Mouse (Mus musculus): Measurements from ENCODE around the gene Sap30bp. TPM values are rescaled to one million over a fixed set of nuclear protein-coding genes. Genes with fewer than 3 reads are reported as not detected.

The Sap30bp gene
- total and polyA plus RNA-seq, 2 experiments from 2014 or later = 17.9 to 19.0 TPM

DNA sequence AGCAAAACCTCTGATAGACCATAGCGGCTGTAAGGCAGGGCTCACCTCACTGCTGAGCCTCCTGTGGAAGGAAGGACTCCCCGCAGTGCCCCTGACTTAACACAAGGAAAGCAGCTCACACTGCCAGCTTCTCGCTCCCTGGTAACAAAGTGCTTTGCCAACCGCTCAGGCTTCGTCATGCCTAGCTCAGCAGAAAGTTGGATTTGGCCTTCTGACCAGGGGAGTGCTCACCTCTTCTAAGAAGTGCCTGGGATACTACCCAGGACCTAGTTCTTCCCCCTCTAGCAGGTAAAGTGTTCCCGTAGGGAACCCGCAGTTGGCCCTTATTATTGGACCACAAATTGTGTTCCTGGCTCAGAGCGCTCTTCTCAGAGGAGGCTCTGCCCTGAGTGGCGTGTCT, 25.9 kb downstream of the Sap30bp start:
- 94% methylated on average over 9 of the region's 9 CpGs for WGBS
- Histone ChIP-seq H3K4me3 (ENCODE audit: low read depth, low read length) (no peak overlapping the region), H3K9ac (replicated peaks; ENCODE audit: low read depth, low read length) (no peak overlapping the region), H3K4me2 (ENCODE audit: low read depth, low read length) (no peak overlapping the region), H3K36me3 (replicated peaks; ENCODE audit: control insufficient read depth, insufficient read depth, low read length) (peaks cover 65% of the 10 kb centered on the region), H3K27ac (ENCODE audit: low read depth) (no peak overlapping the region), H3K9me3 (replicated peaks; ENCODE audit: control insufficient read depth, low read length) (no peaks in the 10 kb centered on the region), H3K27me3 (ENCODE audit: control insufficient read depth, insufficient read depth, low read length) (no peaks in the 10 kb centered on the region), H3K4me1 (ENCODE audit: control insufficient read depth, insufficient read depth) (no peaks in the 10 kb centered on the region)
- no peak for TF ChIP-seq CTCF (IDR thresholded peaks at IDR 0.05; ENCODE audit: low read depth)
- no peak for TF ChIP-seq EP300 (IDR thresholded peaks at IDR 0.05; ENCODE audit: low read depth)
- DNase-seq (ENCODE audit: low spot score) (no peak), ATAC-seq (ENCODE audit: insufficient read depth, low read depth) (no peak)

DNA sequence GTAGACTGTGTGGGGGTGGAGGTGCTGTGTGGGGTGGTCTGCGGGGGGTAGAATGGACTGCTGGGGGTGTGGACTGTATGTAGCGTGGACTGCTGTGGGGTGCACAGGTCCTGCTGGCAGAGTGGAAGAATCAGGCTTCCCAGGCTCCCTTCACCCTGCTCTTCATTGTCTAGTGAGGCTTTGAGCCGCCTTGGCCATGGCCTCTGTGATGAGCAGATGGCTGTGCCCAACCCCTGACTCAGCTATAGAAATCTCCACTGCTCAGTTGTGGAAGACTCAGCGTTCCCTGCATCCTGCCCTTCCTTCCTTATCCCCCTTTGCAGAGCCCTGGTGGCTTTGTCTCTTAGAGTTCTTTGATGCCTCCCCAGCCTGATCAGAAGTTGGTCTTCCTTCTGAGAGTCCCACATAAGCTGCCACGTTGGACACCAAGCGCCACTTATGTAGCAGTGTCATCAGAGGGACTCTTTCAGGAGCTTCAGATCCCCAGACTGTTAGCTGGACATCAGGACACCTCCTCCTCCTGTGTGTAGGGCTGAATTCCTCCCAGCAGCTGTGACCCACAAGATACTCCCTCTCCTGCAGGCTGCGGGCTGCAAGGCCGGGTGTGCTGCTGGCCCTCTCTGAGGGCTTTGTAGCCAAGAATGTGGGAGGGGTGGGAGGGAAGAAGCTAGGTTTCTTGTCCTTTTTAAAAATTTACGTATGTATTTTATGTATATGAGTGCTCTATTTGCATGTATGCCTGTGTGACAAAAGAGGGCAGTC, 29.8 kb downstream of the Sap30bp start:
- 87% methylated on average over 9 of the region's 9 CpGs for whole genome bisulfite sequencing
- ATAC-seq (ENCODE audit: insufficient read depth, low read depth) = no peak
- TF ChIP-seq EP300 (IDR thresholded peaks at IDR 0.05; ENCODE audit: low read depth) (no peak), CTCF (IDR thresholded peaks at IDR 0.05; ENCODE audit: low read depth) (no peak)

DNA sequence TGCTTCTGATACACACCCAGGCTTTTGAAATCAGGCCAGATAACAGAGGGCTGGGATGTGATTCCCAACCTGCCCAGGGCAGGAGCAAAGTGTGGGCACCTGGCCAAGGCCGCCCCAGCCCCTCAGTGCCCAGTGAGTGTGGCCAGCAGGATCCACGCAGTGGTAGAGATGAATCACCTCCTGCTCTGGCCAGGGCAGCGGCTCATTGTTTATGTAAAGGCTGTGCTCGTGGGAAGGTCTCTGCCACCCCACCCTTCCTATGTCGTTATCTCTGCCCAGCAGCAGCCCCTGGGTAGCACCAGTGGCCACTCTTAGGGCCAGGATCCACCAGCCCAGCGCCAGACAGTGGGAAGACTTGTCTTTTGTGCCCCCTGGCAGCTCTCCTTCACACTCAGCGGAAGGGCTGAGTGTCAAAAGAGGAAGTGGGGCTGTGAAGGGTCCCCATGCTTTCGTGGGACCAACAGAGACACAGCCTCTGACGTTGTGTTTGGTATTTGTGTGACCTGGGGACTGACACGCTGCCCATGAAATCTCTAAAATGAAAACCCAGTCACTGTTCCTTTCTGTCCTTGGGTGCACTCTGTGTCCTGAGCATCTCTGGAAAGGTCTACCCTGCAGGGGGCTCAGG, 32.0 kb downstream of the Sap30bp start:
- H3K4me1 ChIP-seq (ENCODE audit: control insufficient read depth, insufficient read depth) = no peaks in the 10 kb centered on the region

More for the DNA sequence above, 29.8 kb downstream of the Sap30bp start:
- Histone ChIP-seq H3K27me3 (ENCODE audit: control insufficient read depth, insufficient read depth, low read length) (no peaks in the 10 kb centered on the region), H3K9ac (replicated peaks; ENCODE audit: low read depth, low read length) (no peak overlapping the region), H3K4me3 (ENCODE audit: low read depth, low read length) (no peak overlapping the region), H3K9me3 (replicated peaks; ENCODE audit: control insufficient read depth, low read length) (no peaks in the 10 kb centered on the region), H3K4me2 (ENCODE audit: low read depth, low read length) (no peak overlapping the region), H3K27ac (ENCODE audit: low read depth) (no peak overlapping the region), H3K36me3 (replicated peaks; ENCODE audit: control insufficient read depth, insufficient read depth, low read length) (peaks cover 69% of the 10 kb centered on the region), H3K4me1 (ENCODE audit: control insufficient read depth, insufficient read depth) (no peaks in the 10 kb centered on the region)
- no peak for DNase-seq (ENCODE audit: low spot score)

DNA sequence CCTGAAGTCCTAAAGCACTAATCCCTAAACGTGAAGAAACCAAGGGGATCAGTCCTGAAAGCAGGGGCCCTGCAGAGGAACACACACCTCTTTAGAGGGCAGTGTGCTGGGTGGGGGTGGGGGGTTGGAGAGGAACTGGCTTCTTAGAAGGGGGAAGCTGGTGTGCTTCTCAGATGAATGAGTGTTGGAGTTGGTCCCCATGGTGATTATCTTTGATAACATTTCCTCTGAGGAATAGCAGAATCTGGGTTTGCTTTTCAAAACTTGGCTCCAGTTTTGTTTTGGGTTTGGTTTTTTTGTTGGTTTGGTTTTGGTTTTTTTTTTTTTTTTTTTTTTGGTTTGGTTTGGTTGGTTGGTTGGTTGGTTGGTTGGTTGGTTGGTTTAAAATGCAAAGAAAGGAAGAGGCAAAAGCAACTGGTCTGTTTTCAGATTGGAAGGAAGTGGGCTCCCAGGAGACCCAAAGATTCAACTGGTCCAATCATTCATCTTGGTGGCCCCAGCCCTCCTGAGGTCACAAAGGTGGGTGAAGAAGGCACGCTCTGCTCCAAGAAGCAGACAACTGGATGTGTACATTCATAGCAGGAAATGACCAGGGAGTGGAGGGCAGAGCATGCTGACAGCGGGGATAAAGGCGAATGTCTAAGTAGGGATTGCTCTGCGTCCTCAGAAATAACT, 35.8 kb downstream of the Sap30bp start:
- Histone ChIP-seq H3K4me1 (ENCODE audit: control insufficient read depth, insufficient read depth) (no peaks in the 10 kb centered on the region), H3K4me2 (ENCODE audit: low read depth, low read length) (no peak overlapping the region), H3K36me3 (replicated peaks; ENCODE audit: control insufficient read depth, insufficient read depth, low read length) (peaks cover 24% of the 10 kb centered on the region), H3K4me3 (ENCODE audit: low read depth, low read length) (no peak overlapping the region), H3K9ac (replicated peaks; ENCODE audit: low read depth, low read length) (no peak overlapping the region), H3K27me3 (ENCODE audit: control insufficient read depth, insufficient read depth, low read length) (peaks cover 3% of the 10 kb centered on the region), H3K9me3 (replicated peaks; ENCODE audit: control insufficient read depth, low read length) (no peaks in the 10 kb centered on the region), H3K27ac (ENCODE audit: low read depth) (no peak overlapping the region)
- ATAC-seq (ENCODE audit: insufficient read depth, low read depth) (no peak), DNase-seq (ENCODE audit: low spot score) (no peak)
- TF ChIP-seq EP300 (IDR thresholded peaks at IDR 0.05; ENCODE audit: low read depth) (no peak), CTCF (IDR thresholded peaks at IDR 0.05; ENCODE audit: low read depth) (no peak)
- WGBS = 38% methylated on average over 5 of the region's 5 CpGs

More for the DNA sequence above, 32.0 kb downstream of the Sap30bp start:
- H3K27me3 ChIP-seq (ENCODE audit: control insufficient read depth, insufficient read depth, low read length) = no peaks in the 10 kb centered on the region
- 59% methylated on average over 10 of the region's 10 CpGs for WGBS
- ATAC-seq (ENCODE audit: insufficient read depth, low read depth) (peak; percentile 68), DNase-seq (ENCODE audit: low spot score) (no peak)
- no peaks in the 10 kb centered on the region for H3K9me3 ChIP-seq (replicated peaks; ENCODE audit: control insufficient read depth, low read length)
- no peak overlapping the region for H3K4me2 ChIP-seq (ENCODE audit: low read depth, low read length)
- H3K4me3 ChIP-seq (ENCODE audit: low read depth, low read length) = no peak overlapping the region
- peaks cover 57% of the 10 kb centered on the region for H3K36me3 ChIP-seq (replicated peaks; ENCODE audit: control insufficient read depth, insufficient read depth, low read length)
- TF ChIP-seq EP300 (IDR thresholded peaks at IDR 0.05; ENCODE audit: low read depth) (no peak), CTCF (IDR thresholded peaks at IDR 0.05; ENCODE audit: low read depth) (no peak)
- H3K9ac ChIP-seq (replicated peaks; ENCODE audit: low read depth, low read length) = no peak overlapping the region
- peak overlapping the region; percentile 55 for H3K27ac ChIP-seq (ENCODE audit: low read depth)

DNA sequence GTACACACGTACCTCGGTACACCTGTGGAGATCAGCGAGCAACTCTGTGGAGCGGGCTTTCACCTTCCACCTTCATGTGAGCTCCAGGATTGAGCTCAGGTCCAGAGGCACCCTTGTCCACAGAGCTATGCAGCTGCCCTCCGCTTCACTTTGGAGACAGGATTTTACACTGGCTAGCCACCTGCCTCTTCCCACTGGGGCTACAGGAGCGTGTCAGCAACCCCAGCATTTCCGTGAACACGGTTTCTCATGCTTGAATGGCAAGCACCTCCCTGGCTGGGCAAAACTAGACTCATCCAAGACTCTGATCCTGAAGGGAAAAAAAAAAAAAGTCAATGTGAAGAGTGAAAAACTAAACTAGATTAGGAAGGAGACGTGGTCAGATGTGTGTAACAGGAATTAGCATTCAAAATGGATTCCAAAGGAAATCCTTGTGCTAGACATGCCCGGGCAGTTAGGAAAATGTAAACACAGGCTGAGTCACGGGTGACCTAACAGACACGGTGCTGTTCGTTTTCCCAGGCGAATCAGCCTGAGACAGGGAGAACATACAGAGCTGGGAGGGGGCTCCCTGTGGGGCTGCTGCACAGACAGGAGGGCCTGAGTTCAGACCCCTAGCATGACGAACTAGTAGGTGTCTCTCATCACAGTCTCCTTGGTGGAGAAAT, 37.1 kb downstream of the Sap30bp start:
- WGBS = 65% methylated on average over 15 of the region's 15 CpGs
- Histone ChIP-seq H3K9me3 (replicated peaks; ENCODE audit: control insufficient read depth, low read length) (no peaks in the 10 kb centered on the region), H3K36me3 (replicated peaks; ENCODE audit: control insufficient read depth, insufficient read depth, low read length) (peaks cover 12% of the 10 kb centered on the region), H3K4me1 (ENCODE audit: control insufficient read depth, insufficient read depth) (peaks cover 9% of the 10 kb centered on the region), H3K27ac (ENCODE audit: low read depth) (no peak overlapping the region), H3K4me3 (ENCODE audit: low read depth, low read length) (no peak overlapping the region), H3K9ac (replicated peaks; ENCODE audit: low read depth, low read length) (no peak overlapping the region), H3K27me3 (ENCODE audit: control insufficient read depth, insufficient read depth, low read length) (peaks cover 16% of the 10 kb centered on the region), H3K4me2 (ENCODE audit: low read depth, low read length) (no peak overlapping the region)
- no peak for ATAC-seq (ENCODE audit: insufficient read depth, low read depth)
- DNase-seq (ENCODE audit: low spot score) = no peak
- TF ChIP-seq CTCF (IDR thresholded peaks at IDR 0.05; ENCODE audit: low read depth) = no peak
- no peak for TF ChIP-seq EP300 (IDR thresholded peaks at IDR 0.05; ENCODE audit: low read depth)

Measured in heart, postnatal 0 days (tissue).